Mouse (Mus musculus): Measurements from ENCODE around the gene Hyal3. TPM values are rescaled to one million over a fixed set of nuclear protein-coding genes. Genes with fewer than 3 reads are reported as not detected.
"Not testable (repeated sequence)": the region's sequence is repeated elsewhere in the genome, so short reads cannot be mapped to it uniquely, and the experiment has no call there.

Gene Hyal3
- total RNA-seq, 2 experiments from 2014 or later: 0.74 to 1.1 TPM

- DNase-seq: no peak
These were observed 8.9 kb upstream of the Hyal3 start for GRCm38 (mm10) chr9:107571534-107572326.

- DNase-seq: no peak
These were observed 8.3 kb upstream of the Hyal3 start for GRCm38 (mm10) chr9:107572327-107572662.

- not testable (repeated sequence) for DNase-seq
These were observed 6.8 kb upstream of the Hyal3 start for GRCm38 (mm10) chr9:107573774-107574173.

- DNase-seq: no peak
These were observed 4.8 kb upstream of the Hyal3 start for GRCm38 (mm10) chr9:107575579-107576356.

- DNase-seq: peak; percentile 88
These were observed 4.1 kb upstream of the Hyal3 start, which contains the start of gene Hyal1 for GRCm38 (mm10) chr9:107576357-107577107. Hyal1 (plus strand) TSS chr9:107576927.

- no peak for DNase-seq
These were observed 2.7 kb upstream of the Hyal3 start for GRCm38 (mm10) chr9:107577871-107578270.

GRCm38 (mm10) chr9:107578587-107578986 is 2.0 kb upstream of the Hyal3 start, which contains the start of gene Naa80:
Naa80 (plus strand) TSS chr9:107578887.
- DNase-seq: no peak

- no peak for DNase-seq
These were observed 1.4 kb upstream of the Hyal3 start for GRCm38 (mm10) chr9:107579023-107579900.

GRCm38 (mm10) chr9:107581584-107581983 is 966 bp downstream of the Hyal3 start:
- no peak for DNase-seq

GRCm38 (mm10) chr9:107582509-107583062 is 2.0 kb downstream of the Hyal3 start:
- DNase-seq: no peak

- DNase-seq: no peak
These were observed 2.6 kb downstream of the Hyal3 start for GRCm38 (mm10) chr9:107583174-107583573.

- no peak for DNase-seq
These were observed 5.9 kb downstream of the Hyal3 start for GRCm38 (mm10) chr9:107586504-107586903.

- peak; percentile 95 for DNase-seq
These were observed 6.6 kb downstream of the Hyal3 start, which contains the start of gene Ifrd2 for GRCm38 (mm10) chr9:107586974-107587832. Ifrd2 (plus strand) TSS chr9:107587642.

- DNase-seq: peak; percentile 68
These were observed 7.4 kb downstream of the Hyal3 start for GRCm38 (mm10) chr9:107587833-107588639.

GRCm38 (mm10) chr9:107590058-107590772 is 9.6 kb downstream of the Hyal3 start:
- peak; percentile 64 for DNase-seq

- no peak for DNase-seq
These were observed 10.1 kb downstream of the Hyal3 start for GRCm38 (mm10) chr9:107590773-107591060.

- peak; percentile 72 for DNase-seq
These were observed 12.7 kb downstream of the Hyal3 start for GRCm38 (mm10) chr9:107593101-107593976.

All from heart, postnatal 4 days (tissue).